Mouse (Mus musculus) sigmoid colon, adult 10 weeks (tissue): ENCODE data around the gene Plp2. TPM values are rescaled to one million over a fixed set of nuclear protein-coding genes. Genes with fewer than 3 reads are reported as not detected.

ENCODE experiments used
- polyA plus RNA-seq: library from polyadenylated mRNA; stranded (reverse); fragments of 350-450 nt; fragmentation: Illumina TruSeq; extraction: RNeasy Lipid Tissue Mini Kit (QIAGEN cat#74804); gene quantifications from one replicate; pipeline ENCODE4 v1.2.3, GENCODE M21; 2014; ENCODE audit warnings: low read depth, low replicate concordance

Plp2 gene
- polyA plus RNA-seq, result 187 TPM

GRCm38 (mm10) chrX:7670921-7671623 is at the start of gene Plp2:
Gene Plp2, minus strand, starts transcription at chrX:7671390.

GRCm38 (mm10) chrX:7714135-7714899 is 43.1 kb upstream of the Plp2 start, which contains the start of gene Wdr45:
Gene Wdr45, plus strand, starts transcription at chrX:7714333.

DNA sequence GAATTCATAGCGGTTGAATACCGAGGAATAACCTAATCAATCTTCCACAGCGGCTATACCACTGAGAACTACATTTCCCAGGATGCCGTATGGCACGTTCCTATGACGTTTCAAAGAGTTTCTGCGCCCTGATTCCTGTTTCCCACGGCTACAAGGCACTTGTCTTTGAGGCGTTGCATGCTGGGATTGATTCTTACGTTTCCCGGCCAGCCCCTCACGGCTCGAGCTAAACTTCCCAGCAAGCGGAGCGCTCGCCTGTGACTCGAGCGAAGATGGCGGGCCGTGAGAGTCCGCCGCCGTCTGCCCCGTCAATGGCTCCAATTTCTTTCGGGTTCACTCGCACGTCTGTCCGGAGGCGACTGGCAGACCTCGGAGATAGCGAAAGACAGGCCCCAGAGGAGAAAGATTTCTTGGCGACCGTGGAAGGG is 25.8 kb upstream of the Plp2 start, which contains the start of gene Gpkow:
Gene Gpkow, plus strand, starts transcription at position 178 of the 428 bp plus-strand sequence.

GRCm38 (mm10) chrX:7680864-7681263 is 9.7 kb upstream of the Plp2 start, which contains the start of gene Magix:
Gene Magix, minus strand, starts transcription at chrX:7681251.

GRCm38 (mm10) chrX:7657221-7657639 is 14.0 kb downstream of the Plp2 start, which contains the start of gene Prickle3:
Gene Prickle3, plus strand, starts transcription at chrX:7657260.

GRCm38 (mm10) chrX:7638401-7639091 is 32.6 kb downstream of the Plp2 start, which contains the start of gene Syp:
Gene Syp, plus strand, starts transcription at chrX:7638471.

Other genes with a start within 250 kb of the Plp2 start
- gene Foxp3, start 97.7 kb downstream of the Plp2 start, polyA plus RNA-seq, result 0.32 TPM
- gene Ppp1r3f, start 97.1 kb downstream of the Plp2 start, polyA plus RNA-seq, result not detected
- 1.5 TPM for gene Ccdc22, start 65.9 kb downstream of the Plp2 start, polyA plus RNA-seq
- gene Cacna1f, start 64.3 kb downstream of the Plp2 start, polyA plus RNA-seq, result not detected
- gene Syp, start 32.9 kb downstream of the Plp2 start, polyA plus RNA-seq, result 2.8 TPM
- gene Prickle3, start 14.1 kb downstream of the Plp2 start, polyA plus RNA-seq, result 19.0 TPM
- gene Magix, start 9.9 kb upstream of the Plp2 start, polyA plus RNA-seq, result 0.60 TPM
- 42.6 TPM for gene Gpkow, start 25.7 kb upstream of the Plp2 start, polyA plus RNA-seq
- gene Wdr45, start 42.9 kb upstream of the Plp2 start, polyA plus RNA-seq, result 7.7 TPM
- gene Gm45208, start 50.9 kb upstream of the Plp2 start, polyA plus RNA-seq, result not detected
- gene Praf2, start 57.0 kb upstream of the Plp2 start, polyA plus RNA-seq, result 7.8 TPM
- gene Ccdc120, start 79.5 kb upstream of the Plp2 start, polyA plus RNA-seq, result 4.5 TPM
- gene Tfe3, start 91.2 kb upstream of the Plp2 start, polyA plus RNA-seq, result 6.2 TPM
- gene Gripap1, start 118.4 kb upstream of the Plp2 start, polyA plus RNA-seq, result 41.0 TPM
- 1.2 TPM for gene Kcnd1, start 150.9 kb upstream of the Plp2 start, polyA plus RNA-seq
- gene Otud5, start 170.0 kb upstream of the Plp2 start, polyA plus RNA-seq, result 50.9 TPM
- gene Pim2, start 206.9 kb upstream of the Plp2 start, polyA plus RNA-seq, result 5.5 TPM
- gene Slc35a2, start 212.6 kb upstream of the Plp2 start, polyA plus RNA-seq, result 40.1 TPM
- gene Pqbp1, start 227.9 kb upstream of the Plp2 start, polyA plus RNA-seq, result 10.1 TPM
- gene Timm17b, start 228.0 kb upstream of the Plp2 start, polyA plus RNA-seq, result 3.6 TPM
- not detected for gene Gm10491, start 236.4 kb upstream of the Plp2 start, polyA plus RNA-seq
- not detected for gene Gm10490, start 238.2 kb upstream of the Plp2 start, polyA plus RNA-seq
- gene Pcsk1n, start 248.4 kb upstream of the Plp2 start, polyA plus RNA-seq, result not detected